Mouse (Mus musculus): ENCODE measurements around the gene Fkbp6.

- no peak for TF ChIP-seq POLR2AphosphoS5 (IDR thresholded peaks at IDR 0.05; ENCODE audit: insufficient replicate concordance, low read depth, low read length)
- no peak for TF ChIP-seq GATA1 (IDR thresholded peaks at IDR 0.05; ENCODE audit: borderline replicate concordance, low read length)
- no peak for TF ChIP-seq TAL1 (conservative IDR thresholded peaks at IDR 0.05; ENCODE audit: low read depth, low read length)
- no peak for TF ChIP-seq CTCF (IDR thresholded peaks at IDR 0.05; ENCODE audit: low read depth, low read length)
- no peak for TF ChIP-seq GATA2 (IDR thresholded peaks at IDR 0.05; ENCODE audit: borderline replicate concordance, low read depth, low read length)
Measured at GRCm38 (mm10) chr5:135382746-135383145, 32.9 kb upstream of the Fkbp6 start.
